Mouse (Mus musculus) lung, embryonic 16.5 days (tissue): ENCODE data around the gene Rsf1. TPM values are rescaled to one million over a fixed set of nuclear protein-coding genes. Genes with fewer than 3 reads are reported as not detected.

Source experiments
- ATAC-seq: fragments of 200-750 bp; cut with Nextera tagmentation; 2 replicates; pipeline ENCODE4 v1.8.0; 2017; ENCODE audit warnings: low read depth, mild to moderate bottlenecking, moderate library complexity
- H3K27ac ChIP-seq: fragments of 300-500 bp; sonication (generic); 2 replicates; pipeline ENCODE4 v1.5.1; 2014; ENCODE audit warnings: mild to moderate bottlenecking, control low read depth, low read length
- H3K27me3 ChIP-seq: fragments of 300-500 bp; sonication (generic); 2 replicates; pipeline ENCODE4 v1.6.1; 2014; ENCODE audit warnings: low read depth, low read length, mixed read lengths; ENCODE audit not compliant: control insufficient read depth, insufficient read depth
- H3K36me3 ChIP-seq: fragments of 300-500 bp; sonication (generic); 2 replicates; pipeline ENCODE4 v1.6.1; 2014; ENCODE audit warnings: low read length; ENCODE audit not compliant: control insufficient read depth, insufficient read depth
- H3K4me1 ChIP-seq: fragments of 300-500 bp; sonication (generic); replicated peaks from 2 replicates; pipeline ENCODE4 v1.6.1; 2014; ENCODE audit warnings: low read length, mixed read lengths; ENCODE audit not compliant: control insufficient read depth, insufficient read depth
- H3K4me2 ChIP-seq: fragments of 300-500 bp; sonication (generic); 2 replicates; pipeline ENCODE4 v1.6.1; 2014; ENCODE audit warnings: low read depth, low read length, control low read depth
- H3K4me3 ChIP-seq: fragments of 300-500 bp; sonication (generic); 2 replicates; pipeline ENCODE4 v1.5.1; 2014; ENCODE audit warnings: mild to moderate bottlenecking, low read length, control low read depth
- H3K9ac ChIP-seq: fragments of 300-500 bp; sonication (generic); 2 replicates; pipeline ENCODE4 v1.6.1; 2014; ENCODE audit warnings: low read length, control low read depth
- H3K9me3 ChIP-seq: fragments of 300-500 bp; sonication (generic); 2 replicates; pipeline ENCODE4 v1.6.1; 2016; ENCODE audit warnings: low read length; ENCODE audit not compliant: control insufficient read depth
- WGBS: fragments of 180-500 bp; shearing (Covaris S2); extraction: QIAGEN DNeasy Blood & Tissue Kit; methylation state at CpG from one replicate; pipeline ENCODE4 v1.1.7; 2014; 5-methylcytosine and 5-hydroxymethylcytosine counted together
- polyA plus RNA-seq: library from polyadenylated mRNA; unstranded; fragments of >200 nt; fragmentation: Nextera tagmentation; extraction: Ambion mirVana; gene quantifications from 2 replicates; pipeline ENCODE4 v1.2.1, GENCODE M21; 2015

The Rsf1 gene
- polyA plus RNA-seq, 1 experiment from 2014 or later = 18.6 TPM

- H3K27ac ChIP-seq = no peak overlapping the region
- WGBS = 88% methylated on average over 5 of the region's 5 CpGs
- no peak overlapping the region for H3K4me3 ChIP-seq
- H3K4me2 ChIP-seq = no peak overlapping the region
- H3K9ac ChIP-seq = no peak overlapping the region
- H3K4me1 ChIP-seq = no peaks in the 10 kb centered on the region
- H3K36me3 ChIP-seq = no peaks in the 10 kb centered on the region
- no peak for ATAC-seq
- H3K9me3 ChIP-seq = no peaks in the 10 kb centered on the region
- H3K27me3 ChIP-seq = no peaks in the 10 kb centered on the region
These were observed 41.7 kb downstream of the Rsf1 start for GRCm38 (mm10) chr7:97621346-97621745.

- no peak overlapping the region for H3K27ac ChIP-seq
- no peak overlapping the region for H3K4me2 ChIP-seq
- 85% methylated on average over 1 of the region's 1 CpGs for WGBS
- no peaks in the 10 kb centered on the region for H3K27me3 ChIP-seq
- no peaks in the 10 kb centered on the region for H3K36me3 ChIP-seq
- no peak overlapping the region for H3K9ac ChIP-seq
- H3K4me1 ChIP-seq = no peaks in the 10 kb centered on the region
- H3K9me3 ChIP-seq = no peaks in the 10 kb centered on the region
- no peak for ATAC-seq
- no peak overlapping the region for H3K4me3 ChIP-seq
These were observed 43.0 kb downstream of the Rsf1 start for GRCm38 (mm10) chr7:97622676-97623075.

- ATAC-seq = no peak
- no peak overlapping the region for H3K4me2 ChIP-seq
- H3K4me3 ChIP-seq = no peak overlapping the region
These were observed 43.7 kb downstream of the Rsf1 start for GRCm38 (mm10) chr7:97623402-97623801.

GRCm38 (mm10) chr7:97629351-97629750 lies 49.7 kb downstream of the Rsf1 start:
- Histone ChIP-seq H3K4me1 (no peaks in the 10 kb centered on the region), H3K9ac (no peak overlapping the region), H3K4me3 (no peak overlapping the region), H3K27me3 (no peaks in the 10 kb centered on the region), H3K9me3 (no peaks in the 10 kb centered on the region), H3K36me3 (no peaks in the 10 kb centered on the region), H3K4me2 (no peak overlapping the region), H3K27ac (no peak overlapping the region)
- 54% methylated on average over 2 of the region's 2 CpGs for WGBS
- no peak for ATAC-seq

More at GRCm38 (mm10) chr7:97623402-97623801, 43.7 kb downstream of the Rsf1 start:
- Histone ChIP-seq H3K36me3 (no peaks in the 10 kb centered on the region), H3K9me3 (no peaks in the 10 kb centered on the region), H3K9ac (no peak overlapping the region), H3K4me1 (no peaks in the 10 kb centered on the region), H3K27me3 (no peaks in the 10 kb centered on the region), H3K27ac (no peak overlapping the region)

GRCm38 (mm10) chr7:97631290-97631689 lies 51.6 kb downstream of the Rsf1 start:
- Histone ChIP-seq H3K36me3 (no peaks in the 10 kb centered on the region; the same call in 1 of the 2 replicates), H3K4me1 (no peaks in the 10 kb centered on the region), H3K27me3 (no peaks in the 10 kb centered on the region), H3K4me2 (no peak overlapping the region), H3K9ac (no peak overlapping the region), H3K4me3 (no peak overlapping the region), H3K9me3 (no peaks in the 10 kb centered on the region), H3K27ac (no peak overlapping the region)
- ATAC-seq = no peak
- 80% methylated on average over 2 of the region's 2 CpGs for WGBS

GRCm38 (mm10) chr7:97632897-97633296 lies 53.2 kb downstream of the Rsf1 start:
- no peaks in the 10 kb centered on the region for H3K27me3 ChIP-seq
- H3K4me2 ChIP-seq = no peak overlapping the region
- 82% methylated on average over 1 of the region's 1 CpGs for WGBS
- no peak for ATAC-seq
- no peaks in the 10 kb centered on the region for H3K9me3 ChIP-seq
- no peak overlapping the region for H3K4me3 ChIP-seq
- no peaks in the 10 kb centered on the region; the same call in 1 of the 2 replicates for H3K36me3 ChIP-seq
- H3K27ac ChIP-seq = no peak overlapping the region
- no peaks in the 10 kb centered on the region for H3K4me1 ChIP-seq
- no peak overlapping the region for H3K9ac ChIP-seq

GRCm38 (mm10) chr7:97645060-97645459 lies 65.4 kb downstream of the Rsf1 start:
- no peak for ATAC-seq
- Histone ChIP-seq H3K27ac (no peak overlapping the region), H3K4me2 (no peak overlapping the region), H3K4me1 (no peaks in the 10 kb centered on the region), H3K27me3 (no peaks in the 10 kb centered on the region), H3K4me3 (no peak overlapping the region), H3K9ac (no peak overlapping the region), H3K36me3 (no peaks in the 10 kb centered on the region), H3K9me3 (no peaks in the 10 kb centered on the region)
- WGBS = 76% methylated on average over 3 of the region's 3 CpGs

- WGBS = 86% methylated on average over 5 of the region's 5 CpGs
- no peak overlapping the region for H3K27ac ChIP-seq
- ATAC-seq = no peak
These were observed 68.0 kb downstream of the Rsf1 start for GRCm38 (mm10) chr7:97647656-97648055.

GRCm38 (mm10) chr7:97650729-97651128 lies 71.0 kb downstream of the Rsf1 start:
- Histone ChIP-seq H3K4me3 (no peak overlapping the region), H3K4me2 (no peak overlapping the region), H3K36me3 (peaks cover 12% of the 10 kb centered on the region), H3K9me3 (no peaks in the 10 kb centered on the region), H3K27me3 (no peaks in the 10 kb centered on the region), H3K4me1 (no peaks in the 10 kb centered on the region), H3K27ac (no peak overlapping the region), H3K9ac (no peak overlapping the region)
- no peak for ATAC-seq
- 85% methylated on average over 4 of the region's 4 CpGs for WGBS

More at GRCm38 (mm10) chr7:97647656-97648055, 68.0 kb downstream of the Rsf1 start:
- Histone ChIP-seq H3K4me2 (no peak overlapping the region), H3K4me3 (no peak overlapping the region), H3K9ac (no peak overlapping the region), H3K36me3 (no peaks in the 10 kb centered on the region), H3K9me3 (no peaks in the 10 kb centered on the region), H3K4me1 (no peaks in the 10 kb centered on the region), H3K27me3 (no peaks in the 10 kb centered on the region)

- Histone ChIP-seq H3K4me2 (no peak overlapping the region), H3K4me1 (no peaks in the 10 kb centered on the region), H3K36me3 (peaks cover 15% of the 10 kb centered on the region), H3K9me3 (no peaks in the 10 kb centered on the region), H3K27ac (no peak overlapping the region), H3K9ac (no peak overlapping the region), H3K4me3 (no peak overlapping the region), H3K27me3 (no peaks in the 10 kb centered on the region)
- no peak for ATAC-seq
- 89% methylated on average over 6 of the region's 6 CpGs for WGBS
These were observed 76.5 kb downstream of the Rsf1 start for GRCm38 (mm10) chr7:97656144-97656543.
